In the genomic region with DNA sequence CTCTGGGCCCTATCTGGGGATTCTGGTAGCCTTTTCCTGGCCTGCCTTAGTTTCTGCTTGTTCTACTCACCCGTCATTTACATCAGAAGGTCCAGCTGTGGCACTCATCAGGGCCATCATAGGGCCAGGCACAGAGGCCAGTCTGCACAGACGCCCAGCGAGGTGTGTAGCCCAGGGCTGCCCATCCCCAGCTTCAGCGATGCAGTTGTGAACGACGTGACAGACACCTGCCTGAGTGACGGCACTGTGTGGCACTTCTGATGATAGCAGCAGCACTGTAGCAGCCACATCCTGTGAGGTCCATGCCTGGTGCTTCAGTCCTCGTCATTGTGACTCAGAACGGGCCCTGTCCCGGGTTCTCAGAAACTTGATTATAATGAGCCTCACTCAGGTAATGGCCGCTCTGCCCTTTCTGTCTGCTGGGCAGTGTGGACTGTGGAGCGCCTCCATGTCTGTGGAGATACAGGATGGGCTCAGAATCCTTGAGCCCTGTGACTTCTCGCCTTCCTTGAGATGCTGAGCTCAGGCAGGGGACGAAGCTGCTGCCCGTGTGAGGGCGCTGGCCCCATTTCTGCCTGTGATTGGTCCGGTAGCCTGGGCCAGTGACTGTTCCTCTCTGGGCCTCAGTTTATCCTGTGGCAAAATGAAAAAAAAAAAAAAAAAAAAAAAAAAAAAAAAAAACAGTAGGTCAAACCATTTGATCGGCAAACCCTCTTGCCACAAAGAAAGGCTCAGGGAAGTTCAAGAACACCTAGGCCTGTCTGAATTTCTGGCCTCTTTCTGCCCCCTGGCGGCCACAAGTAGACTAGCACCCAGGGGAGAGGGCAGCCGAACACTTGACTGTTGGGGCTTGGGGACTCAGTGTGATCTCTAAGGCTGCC, we compare ENCODE assay signal across 9 mouse cellular contexts. TPM values are rescaled to one million over a fixed set of nuclear protein-coding genes. Genes with fewer than 3 reads are reported as not detected.
A peak's percentile ranks its signal among the peaks of the same experiment; 100 is the strongest.
DNase-seq lines count a peak whose midpoint lies in the region; ATAC-seq and TF ChIP-seq lines count a peak whose summit lies in the region.
"Had no signal": no experiment of that assay in that cellular context is flagged by ENCODE, and none has a peak within 500 bp of the region (broad histone marks: within the 10 kb centered on the region; RNA-seq: fewer than 3 reads in every experiment).

No protein-coding gene starts in this region.

- TF ChIP-seq EP300 in liver, postnatal 0 days (IDR thresholded peaks at IDR 0.05; ENCODE audit: low read depth): no peak

- H3K9ac ChIP-seq in liver, postnatal 0 days (replicated peaks): no peak overlapping the region
- no peak overlapping the region for H3K9ac ChIP-seq in neural tube, embryonic 14.5 days (replicated peaks; ENCODE audit: low read depth, low read length)

- H3K4me1 ChIP-seq in liver, postnatal 0 days (ENCODE audit: insufficient read depth): no peaks in the 10 kb centered on the region
- H3K4me1 ChIP-seq in neural tube, embryonic 14.5 days (ENCODE audit: control insufficient read depth, insufficient read depth, low read length): no peaks in the 10 kb centered on the region
- H3K4me1 ChIP-seq in thymus, adult 2 months (replicated peaks; ENCODE audit: control insufficient read depth, insufficient read depth, low read length): no peaks in the 10 kb centered on the region

- H3K4me3 ChIP-seq in liver, postnatal 0 days (ENCODE audit: low read depth, low read length): no peak overlapping the region
- no peak overlapping the region for H3K4me3 ChIP-seq in neural tube, embryonic 14.5 days (ENCODE audit: low read depth, low read length)
- no peak overlapping the region for H3K4me3 ChIP-seq in thymus, adult 2 months (ENCODE audit: control insufficient read depth, insufficient read depth, low read length)

- no peak overlapping the region for H3K4me2 ChIP-seq in liver, postnatal 0 days (ENCODE audit: low read depth, low read length)
- H3K4me2 ChIP-seq in neural tube, embryonic 14.5 days (ENCODE audit: low read depth, low read length): no peak overlapping the region

- WGBS in liver, postnatal 0 days (ENCODE audit: insufficient replicate concordance): 74% methylated on average over 20 of the region's 20 CpGs
- 72% methylated on average over 20 of the region's 20 CpGs for WGBS in neural tube, embryonic 14.5 days
- WGBS in thymus, adult 2 months: 82% methylated on average over 20 of the region's 20 CpGs

- H3K27ac ChIP-seq in liver, postnatal 0 days (ENCODE audit: low read depth): no peak overlapping the region
- no peak overlapping the region for H3K27ac ChIP-seq in neural tube, embryonic 14.5 days (ENCODE audit: low read depth, low read length)
- H3K27ac ChIP-seq in thymus, adult 2 months (ENCODE audit: control insufficient read depth, insufficient read depth, low read length): no peak overlapping the region

- DNase-seq in CD4-positive helper T cell, adult 2 months (ENCODE audit: low read depth, low spot score): peak; percentile 73
- peak; percentile 60 for DNase-seq in adrenal gland, adult 2 months
- peak; percentile 66 for DNase-seq in embryo, embryonic 11 days
- peak; percentile 34 for DNase-seq in heart, adult 8-10 months (ENCODE audit: low spot score)
- peak; percentile 58 for DNase-seq in kidney, adult 9 months
- DNase-seq in liver, postnatal 0 days: peak; percentile 68
- peak; percentile 63 for DNase-seq in thymus, adult 2 months

- H3K27me3 ChIP-seq in liver, postnatal 0 days (ENCODE audit: insufficient read depth, low read length): no peaks in the 10 kb centered on the region
- no peaks in the 10 kb centered on the region for H3K27me3 ChIP-seq in neural tube, embryonic 14.5 days (ENCODE audit: control insufficient read depth, insufficient read depth, low read length)
- H3K27me3 ChIP-seq in thymus, adult 2 months (ENCODE audit: control insufficient read depth, insufficient read depth, low read length): no peaks in the 10 kb centered on the region

- H3K36me3 ChIP-seq in liver, postnatal 0 days (replicated peaks; ENCODE audit: insufficient read depth, low read length): no peaks in the 10 kb centered on the region
- no peaks in the 10 kb centered on the region for H3K36me3 ChIP-seq in neural tube, embryonic 14.5 days (ENCODE audit: control insufficient read depth, insufficient read depth, low read length)
- H3K36me3 ChIP-seq in thymus, adult 2 months (ENCODE audit: control insufficient read depth, insufficient read depth, low read length): no peaks in the 10 kb centered on the region

- no peaks in the 10 kb centered on the region for H3K9me3 ChIP-seq in liver, postnatal 0 days (ENCODE audit: low read length)
- no peaks in the 10 kb centered on the region for H3K9me3 ChIP-seq in neural tube, embryonic 14.5 days (ENCODE audit: control insufficient read depth, low read length)

- peak; percentile 91 for TF ChIP-seq CTCF in liver, postnatal 0 days (IDR thresholded peaks at IDR 0.05; ENCODE audit: low read depth)
- TF ChIP-seq CTCF in thymus, adult 2 months (IDR thresholded peaks at IDR 0.05; ENCODE audit: borderline replicate concordance, control insufficient read depth, extremely low read depth, insufficient read depth, low read length, poor library complexity): peak; percentile 84; the same call in 1 of the 2 replicates

- peak; percentile 63 for ATAC-seq in liver, postnatal 0 days
- ATAC-seq in neural tube, embryonic 14.5 days (ENCODE audit: low read depth): peak; percentile 75; the same call in 1 of the 2 replicates

- no peak for TF ChIP-seq POLR2A in thymus, adult 2 months (IDR thresholded peaks at IDR 0.05; ENCODE audit: control insufficient read depth, extremely low read depth, insufficient read depth, low read length, poor library complexity)

RNA-seq across cellular contexts. Expression of a gene that starts 22.4 kb away (rescaled TPM):
- not detected for total RNA-seq in adrenal gland, adult 2 months (2021)
- 0.03 and 0.17 TPM in 2 replicates for polyA plus RNA-seq in adrenal gland, adult 2 months (2012; rRNA removed)
- not detected for total RNA-seq in heart, adult 8-10 months (2022)
- 0.07 and 0.09 TPM in 2 replicates for polyA plus RNA-seq in liver, postnatal 0 days (2015; fragmentation: Nextera tagmentation; extraction: Ambion mirVana)
- polyA plus RNA-seq in neural tube, embryonic 14.5 days (2014; fragmentation: Nextera tagmentation; extraction: Ambion mirVana): 0.25 and 0.48 TPM in 2 replicates
- polyA plus RNA-seq in thymus, adult 2 months (2012; rRNA removed): 0.05 and 0.17 TPM in 2 replicates
- total RNA-seq: gastrocnemius, postnatal 4 days had no signal

RNA-seq across cellular contexts. Expression of a gene that starts 33.5 kb away (rescaled TPM):
- not detected for total RNA-seq in adrenal gland, adult 2 months (2021)
- not detected in 2 replicates for polyA plus RNA-seq in adrenal gland, adult 2 months (2012; rRNA removed)
- not detected for total RNA-seq in heart, adult 8-10 months (2022)
- polyA plus RNA-seq in liver, postnatal 0 days (2015; fragmentation: Nextera tagmentation; extraction: Ambion mirVana): not detected in 2 replicates
- 0.33 and 0.67 TPM in 2 replicates for polyA plus RNA-seq in neural tube, embryonic 14.5 days (2014; fragmentation: Nextera tagmentation; extraction: Ambion mirVana)
- 0.15 TPM in 1 of 2 replicates, not detected in the other for polyA plus RNA-seq in thymus, adult 2 months (2012; rRNA removed)

RNA-seq across cellular contexts. Expression of a gene that starts 57.2 kb away (rescaled TPM):
- total RNA-seq in adrenal gland, adult 2 months (2021): 10 to 100 TPM; 42.4 to 59.1 TPM
- 9.1 and 10.5 TPM in 2 replicates for polyA plus RNA-seq in adrenal gland, adult 2 months (2012; rRNA removed)
- 10 to 100 TPM; 22.0 to 27.8 (median 24.1) TPM for total RNA-seq in heart, adult 8-10 months (2022)
- polyA plus RNA-seq in liver, postnatal 0 days (2015; fragmentation: Nextera tagmentation; extraction: Ambion mirVana): 25.4 and 26.6 TPM in 2 replicates
- 54.8 and 56.0 TPM in 2 replicates for polyA plus RNA-seq in neural tube, embryonic 14.5 days (2014; fragmentation: Nextera tagmentation; extraction: Ambion mirVana)
- 24.8 and 26.1 TPM in 2 replicates for polyA plus RNA-seq in thymus, adult 2 months (2012; rRNA removed)
